Mouse (Mus musculus): ENCODE measurements around the gene Khdrbs2. TPM values are rescaled to one million over a fixed set of nuclear protein-coding genes. Genes with fewer than 3 reads are reported as not detected.

Gene Khdrbs2
- polyA plus RNA-seq, 1 experiment: not detected

GRCm38 (mm10) chr1:32309074-32309473 lies 136.6 kb downstream of the Khdrbs2 start:
- Histone ChIP-seq H3K4me3 (ENCODE audit: insufficient read depth, low read length) (no peak overlapping the region), H3K27ac (ENCODE audit: insufficient read depth, low read depth, low read length) (no peak overlapping the region), H3K4me1 (ENCODE audit: control insufficient read depth, insufficient read depth, low read length) (no peaks in the 10 kb centered on the region)
- TF ChIP-seq CTCF (IDR thresholded peaks at IDR 0.05; ENCODE audit: low read depth, low read length) (no peak), POLR2A (IDR thresholded peaks at IDR 0.05; ENCODE audit: borderline replicate concordance, low read depth, low read length) (no peak)

DNA sequence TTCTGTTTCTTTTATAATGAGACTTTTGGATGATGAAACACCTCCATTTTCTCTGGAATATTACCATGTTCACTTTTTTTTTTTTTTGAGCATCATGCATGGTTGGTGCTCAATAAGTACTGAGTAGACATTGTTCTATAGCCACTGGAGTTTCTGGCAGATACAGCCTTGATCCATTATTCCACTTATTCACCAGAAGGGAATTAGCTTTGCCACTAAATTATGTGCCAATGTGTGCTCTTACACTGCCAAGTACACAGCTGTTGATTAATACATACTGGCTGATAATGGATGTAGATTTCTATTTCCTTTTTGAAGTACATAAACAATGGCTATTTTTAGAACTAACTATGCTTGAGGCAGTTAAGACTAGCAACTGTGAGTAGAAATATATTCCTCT lies 137.1 kb downstream of the Khdrbs2 start:
- TF ChIP-seq POLR2A (IDR thresholded peaks at IDR 0.05; ENCODE audit: borderline replicate concordance, low read depth, low read length) (no peak), CTCF (IDR thresholded peaks at IDR 0.05; ENCODE audit: low read depth, low read length) (no peak)
- Histone ChIP-seq H3K4me3 (ENCODE audit: insufficient read depth, low read length) (no peak overlapping the region), H3K4me1 (ENCODE audit: control insufficient read depth, insufficient read depth, low read length) (no peaks in the 10 kb centered on the region), H3K27ac (ENCODE audit: insufficient read depth, low read depth, low read length) (no peak overlapping the region)

- H3K27ac ChIP-seq (ENCODE audit: insufficient read depth, low read depth, low read length): no peak overlapping the region
- no peaks in the 10 kb centered on the region for H3K4me1 ChIP-seq (ENCODE audit: control insufficient read depth, insufficient read depth, low read length)
- H3K4me3 ChIP-seq (ENCODE audit: insufficient read depth, low read length): no peak overlapping the region
- TF ChIP-seq CTCF (IDR thresholded peaks at IDR 0.05; ENCODE audit: low read depth, low read length) (no peak), POLR2A (IDR thresholded peaks at IDR 0.05; ENCODE audit: borderline replicate concordance, low read depth, low read length) (no peak)
These were observed 166.6 kb downstream of the Khdrbs2 start for GRCm38 (mm10) chr1:32339108-32339507.

DNA sequence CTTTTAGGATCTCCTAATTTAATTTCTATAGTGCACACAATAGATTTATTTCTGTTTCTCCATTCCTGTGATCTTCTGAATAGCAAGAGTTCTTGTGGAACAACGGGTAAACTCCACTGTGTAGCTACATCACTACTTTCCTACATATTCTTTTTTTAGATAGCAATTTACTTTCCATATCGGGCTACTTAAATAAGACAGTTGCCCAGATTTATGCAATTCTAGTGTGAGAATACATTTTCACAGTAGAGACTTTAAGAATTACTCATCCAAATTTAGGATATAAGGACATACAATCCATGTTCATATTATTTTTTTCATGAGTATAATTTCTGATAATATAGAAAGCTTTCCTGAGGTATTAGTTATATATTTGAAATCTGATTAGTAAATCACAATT lies 175.0 kb downstream of the Khdrbs2 start:
- Histone ChIP-seq H3K27ac (ENCODE audit: insufficient read depth, low read depth, low read length) (no peak overlapping the region), H3K4me1 (ENCODE audit: control insufficient read depth, insufficient read depth, low read length) (no peaks in the 10 kb centered on the region), H3K4me3 (ENCODE audit: insufficient read depth, low read length) (no peak overlapping the region)
- TF ChIP-seq POLR2A (IDR thresholded peaks at IDR 0.05; ENCODE audit: borderline replicate concordance, low read depth, low read length): no peak
- TF ChIP-seq CTCF (IDR thresholded peaks at IDR 0.05; ENCODE audit: low read depth, low read length): no peak

DNA sequence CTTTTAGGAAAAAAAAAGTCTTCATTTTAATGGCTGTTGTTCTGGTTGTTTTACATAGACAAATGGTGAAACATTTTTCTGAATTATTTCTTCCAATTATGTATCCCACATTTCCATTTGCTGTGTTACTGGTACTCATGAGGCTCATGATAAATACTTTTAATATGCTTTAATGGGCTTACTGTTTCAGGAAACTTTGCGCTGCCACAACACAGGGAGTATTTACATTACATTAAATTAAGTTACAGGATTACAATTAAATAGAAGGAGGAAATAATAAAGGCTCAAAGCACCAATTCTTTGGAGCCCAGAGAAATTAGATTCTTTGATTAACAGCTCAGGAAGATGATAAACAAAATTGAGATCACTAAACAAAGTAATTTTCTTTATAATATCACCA lies 179.6 kb downstream of the Khdrbs2 start:
- H3K4me1 ChIP-seq (ENCODE audit: control insufficient read depth, insufficient read depth, low read length): no peaks in the 10 kb centered on the region
- no peak overlapping the region for H3K27ac ChIP-seq (ENCODE audit: insufficient read depth, low read depth, low read length)
- no peak overlapping the region for H3K4me3 ChIP-seq (ENCODE audit: insufficient read depth, low read length)
- TF ChIP-seq POLR2A (IDR thresholded peaks at IDR 0.05; ENCODE audit: borderline replicate concordance, low read depth, low read length) (no peak), CTCF (IDR thresholded peaks at IDR 0.05; ENCODE audit: low read depth, low read length) (no peak)

GRCm38 (mm10) chr1:32363539-32363938 lies 191.0 kb downstream of the Khdrbs2 start:
- Histone ChIP-seq H3K27ac (ENCODE audit: insufficient read depth, low read depth, low read length) (no peak overlapping the region), H3K4me1 (ENCODE audit: control insufficient read depth, insufficient read depth, low read length) (no peaks in the 10 kb centered on the region), H3K4me3 (ENCODE audit: insufficient read depth, low read length) (no peak overlapping the region)
- TF ChIP-seq POLR2A (IDR thresholded peaks at IDR 0.05; ENCODE audit: borderline replicate concordance, low read depth, low read length) (no peak), CTCF (IDR thresholded peaks at IDR 0.05; ENCODE audit: low read depth, low read length) (no peak)

- no peak for TF ChIP-seq CTCF (IDR thresholded peaks at IDR 0.05; ENCODE audit: low read depth, low read length)
- no peak for TF ChIP-seq POLR2A (IDR thresholded peaks at IDR 0.05; ENCODE audit: borderline replicate concordance, low read depth, low read length)
- Histone ChIP-seq H3K4me3 (ENCODE audit: insufficient read depth, low read length) (no peak overlapping the region), H3K27ac (ENCODE audit: insufficient read depth, low read depth, low read length) (no peak overlapping the region), H3K4me1 (ENCODE audit: control insufficient read depth, insufficient read depth, low read length) (no peaks in the 10 kb centered on the region)
These were observed 225.0 kb downstream of the Khdrbs2 start for GRCm38 (mm10) chr1:32397553-32397952.

GRCm38 (mm10) chr1:32407651-32408050 lies 235.1 kb downstream of the Khdrbs2 start:
- no peak overlapping the region for H3K27ac ChIP-seq (ENCODE audit: insufficient read depth, low read depth, low read length)
- no peaks in the 10 kb centered on the region for H3K4me1 ChIP-seq (ENCODE audit: control insufficient read depth, insufficient read depth, low read length)
- TF ChIP-seq POLR2A (IDR thresholded peaks at IDR 0.05; ENCODE audit: borderline replicate concordance, low read depth, low read length) (no peak), CTCF (IDR thresholded peaks at IDR 0.05; ENCODE audit: low read depth, low read length) (no peak)
- H3K4me3 ChIP-seq (ENCODE audit: insufficient read depth, low read length): no peak overlapping the region

GRCm38 (mm10) chr1:32428410-32428809 lies 255.9 kb downstream of the Khdrbs2 start:
- TF ChIP-seq CTCF (IDR thresholded peaks at IDR 0.05; ENCODE audit: low read depth, low read length) (no peak), POLR2A (IDR thresholded peaks at IDR 0.05; ENCODE audit: borderline replicate concordance, low read depth, low read length) (no peak)
- Histone ChIP-seq H3K27ac (ENCODE audit: insufficient read depth, low read depth, low read length) (no peak overlapping the region), H3K4me3 (ENCODE audit: insufficient read depth, low read length) (no peak overlapping the region), H3K4me1 (ENCODE audit: control insufficient read depth, insufficient read depth, low read length) (no peaks in the 10 kb centered on the region)

DNA sequence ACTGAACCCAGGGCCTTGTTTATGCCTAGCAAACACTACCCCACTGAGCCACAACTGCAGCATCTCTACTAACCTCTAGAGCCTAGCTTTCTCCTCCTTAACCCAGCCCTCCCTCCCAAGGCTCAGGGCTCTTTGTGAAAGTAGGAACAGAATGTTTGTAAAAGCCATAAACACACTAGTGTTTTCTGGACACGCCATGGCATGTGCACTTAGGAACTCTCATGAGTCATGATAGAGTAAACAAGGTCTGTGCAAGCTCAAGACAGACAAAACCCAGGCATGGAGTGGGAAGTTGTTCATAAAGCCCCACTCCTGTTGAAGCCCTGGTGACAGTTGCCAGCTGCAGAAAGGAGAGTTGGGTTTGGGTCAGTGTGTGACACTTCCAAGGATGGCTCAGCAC lies 257.0 kb downstream of the Khdrbs2 start:
- Histone ChIP-seq H3K27ac (ENCODE audit: insufficient read depth, low read depth, low read length) (no peak overlapping the region), H3K4me1 (ENCODE audit: control insufficient read depth, insufficient read depth, low read length) (no peaks in the 10 kb centered on the region), H3K4me3 (ENCODE audit: insufficient read depth, low read length) (no peak overlapping the region)
- TF ChIP-seq CTCF (IDR thresholded peaks at IDR 0.05; ENCODE audit: low read depth, low read length) (no peak), POLR2A (IDR thresholded peaks at IDR 0.05; ENCODE audit: borderline replicate concordance, low read depth, low read length) (no peak)

GRCm38 (mm10) chr1:32430516-32430915 lies 258.0 kb downstream of the Khdrbs2 start:
- TF ChIP-seq POLR2A (IDR thresholded peaks at IDR 0.05; ENCODE audit: borderline replicate concordance, low read depth, low read length) (no peak), CTCF (IDR thresholded peaks at IDR 0.05; ENCODE audit: low read depth, low read length) (no peak)
- no peak overlapping the region for H3K27ac ChIP-seq (ENCODE audit: insufficient read depth, low read depth, low read length)
- no peak overlapping the region for H3K4me3 ChIP-seq (ENCODE audit: insufficient read depth, low read length)
- no peaks in the 10 kb centered on the region for H3K4me1 ChIP-seq (ENCODE audit: control insufficient read depth, insufficient read depth, low read length)
